Mouse (Mus musculus): ENCODE results near the gene Kcnq1.

DNA sequence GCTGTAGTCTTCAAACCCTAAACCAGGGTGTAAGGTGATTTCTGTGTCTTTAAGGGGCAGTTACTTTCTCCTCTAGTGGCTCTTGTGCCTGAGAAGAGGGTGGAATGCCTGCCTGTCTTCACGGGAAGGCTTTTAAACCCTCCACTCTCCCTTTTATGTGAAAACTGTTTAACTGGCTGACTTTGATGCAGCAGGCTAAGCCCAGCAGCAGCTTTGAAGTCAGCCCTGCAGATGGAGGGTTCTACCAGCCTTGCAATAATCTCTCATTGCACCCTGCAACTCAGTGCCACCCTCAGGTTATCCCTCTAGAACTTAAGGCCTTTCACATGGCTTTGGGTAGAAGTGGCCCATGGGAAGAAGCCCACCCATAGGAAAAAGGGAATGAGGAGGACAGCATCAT lies 178.7 kb downstream of the Kcnq1 start:
- TF ChIP-seq POLR2A (IDR thresholded peaks at IDR 0.05; ENCODE audit: low read depth, low read length) (no peak), CTCF (IDR thresholded peaks at IDR 0.05; ENCODE audit: extremely low read depth, insufficient read depth, insufficient read length, insufficient replicate concordance) (no peak)
